Mouse (Mus musculus) kidney, embryonic 14.5 days (tissue): ENCODE data around the gene Mtmr14. TPM values are rescaled to one million over a fixed set of nuclear protein-coding genes. Genes with fewer than 3 reads are reported as not detected.

Source experiments
- ATAC-seq: fragments of 200-750 bp; cut with Nextera tagmentation; 2 replicates; pipeline ENCODE4 v1.8.0; 2017; ENCODE audit warnings: moderate number of reproducible peaks, mild to moderate bottlenecking, moderate TSS enrichment, moderate library complexity; ENCODE audit not compliant: low FRiP score, low TSS enrichment
- H3K27ac ChIP-seq: fragments of 300-500 bp; sonication (generic); 2 replicates; pipeline ENCODE4 v1.5.1; 2014; ENCODE audit warnings: low read depth, mild to moderate bottlenecking, low read length, moderate library complexity, mixed read lengths
- H3K27me3 ChIP-seq: fragments of 300-500 bp; sonication (generic); 2 replicates; pipeline ENCODE4 v1.6.1; 2014; ENCODE audit warnings: mild to moderate bottlenecking, low read length; ENCODE audit not compliant: control insufficient read depth, insufficient read depth
- H3K36me3 ChIP-seq: fragments of 300-500 bp; sonication (generic); 2 replicates; pipeline ENCODE4 v1.6.1; 2014; ENCODE audit warnings: low read length, mixed read lengths; ENCODE audit not compliant: control insufficient read depth, insufficient read depth
- H3K4me1 ChIP-seq: fragments of 300-500 bp; sonication (generic); 2 replicates; pipeline ENCODE4 v1.6.1; 2014; ENCODE audit warnings: low read length, mixed read lengths; ENCODE audit not compliant: control insufficient read depth, insufficient read depth
- H3K4me2 ChIP-seq: fragments of 300-500 bp; sonication (generic); replicated peaks from 2 replicates; pipeline ENCODE4 v1.6.1; 2014; ENCODE audit warnings: low read depth, mild to moderate bottlenecking, low read length
- H3K4me3 ChIP-seq: fragments of 300-500 bp; sonication (generic); 2 replicates; pipeline ENCODE4 v1.5.1; 2014; ENCODE audit warnings: mild to moderate bottlenecking, low read length
- H3K9ac ChIP-seq: fragments of 300-500 bp; sonication (generic); 2 replicates; pipeline ENCODE4 v1.6.1; 2014; ENCODE audit warnings: low read depth, mild to moderate bottlenecking, low read length, moderate library complexity
- H3K9me3 ChIP-seq: fragments of 300-500 bp; sonication (generic); 2 replicates; pipeline ENCODE4 v1.6.1; 2016; ENCODE audit warnings: low read length; ENCODE audit not compliant: control insufficient read depth
- WGBS: fragments of 180-500 bp; shearing (Covaris S2); extraction: QIAGEN DNeasy Blood & Tissue Kit; methylation state at CpG from one replicate; pipeline ENCODE4 v1.1.7; 2014; 5-methylcytosine and 5-hydroxymethylcytosine counted together
- polyA plus RNA-seq: library from polyadenylated mRNA; unstranded; fragments of >200 nt; fragmentation: Nextera tagmentation; extraction: Ambion mirVana; gene quantifications from 2 replicates; pipeline ENCODE4 v1.2.1, GENCODE M21; 2014

Mtmr14 gene
- polyA plus RNA-seq, 1 experiment from 2014 or later = 41.0 TPM

- no peak for ATAC-seq
- WGBS = 70% methylated on average over 3 of the region's 3 CpGs
Measured at GRCm38 (mm10) chr6:113284931-113285330, 47.3 kb downstream of the Mtmr14 start.

GRCm38 (mm10) chr6:113286316-113286715, 48.7 kb downstream of the Mtmr14 start:
- Histone ChIP-seq H3K27ac (no peak overlapping the region), H3K4me2 (no peak overlapping the region), H3K4me3 (no peak overlapping the region), H3K4me1 (peaks cover 11% of the 10 kb centered on the region; the same call in 1 of the 2 replicates), H3K9ac (no peak overlapping the region), H3K27me3 (peaks cover 32% of the 10 kb centered on the region), H3K9me3 (no peaks in the 10 kb centered on the region), H3K36me3 (no peaks in the 10 kb centered on the region)
- WGBS = 69% methylated on average over 1 of the region's 1 CpGs
- ATAC-seq = no peak

More at GRCm38 (mm10) chr6:113284931-113285330, 47.3 kb downstream of the Mtmr14 start:
- no peak overlapping the region for H3K4me3 ChIP-seq
- H3K4me2 ChIP-seq = no peak overlapping the region
- no peak overlapping the region for H3K9ac ChIP-seq
- H3K27me3 ChIP-seq = peaks cover 32% of the 10 kb centered on the region
- H3K4me1 ChIP-seq = peaks cover 11% of the 10 kb centered on the region; the same call in 1 of the 2 replicates
- no peaks in the 10 kb centered on the region for H3K9me3 ChIP-seq
- H3K36me3 ChIP-seq = no peaks in the 10 kb centered on the region
- no peak overlapping the region for H3K27ac ChIP-seq

- Histone ChIP-seq H3K4me3 (no peak overlapping the region), H3K9ac (no peak overlapping the region), H3K4me1 (peaks cover 8% of the 10 kb centered on the region; the same call in 1 of the 2 replicates), H3K9me3 (no peaks in the 10 kb centered on the region), H3K27me3 (peaks cover 23% of the 10 kb centered on the region), H3K36me3 (no peaks in the 10 kb centered on the region), H3K4me2 (no peak overlapping the region), H3K27ac (no peak overlapping the region)
- WGBS = 69% methylated on average over 4 of the region's 4 CpGs
- no peak for ATAC-seq
Measured at GRCm38 (mm10) chr6:113287236-113287635, 49.6 kb downstream of the Mtmr14 start.

GRCm38 (mm10) chr6:113289346-113289745, 51.7 kb downstream of the Mtmr14 start:
- Histone ChIP-seq H3K9me3 (no peaks in the 10 kb centered on the region), H3K36me3 (no peaks in the 10 kb centered on the region), H3K4me2 (no peak overlapping the region), H3K4me1 (no peaks in the 10 kb centered on the region), H3K27me3 (peaks cover 3% of the 10 kb centered on the region; the same call in 1 of the 2 replicates), H3K27ac (no peak overlapping the region), H3K4me3 (no peak overlapping the region), H3K9ac (no peak overlapping the region)
- no peak for ATAC-seq
- WGBS = 84% methylated on average over 15 of the region's 15 CpGs

GRCm38 (mm10) chr6:113290346-113290745, 52.7 kb downstream of the Mtmr14 start:
- no peak for ATAC-seq
- Histone ChIP-seq H3K4me1 (no peaks in the 10 kb centered on the region), H3K9ac (no peak overlapping the region), H3K27me3 (no peaks in the 10 kb centered on the region), H3K27ac (no peak overlapping the region), H3K9me3 (no peaks in the 10 kb centered on the region), H3K4me3 (no peak overlapping the region), H3K36me3 (no peaks in the 10 kb centered on the region), H3K4me2 (no peak overlapping the region)
- 74% methylated on average over 6 of the region's 6 CpGs for WGBS

- Histone ChIP-seq H3K4me3 (no peak overlapping the region), H3K27me3 (no peaks in the 10 kb centered on the region), H3K27ac (no peak overlapping the region), H3K9ac (no peak overlapping the region), H3K4me2 (no peak overlapping the region), H3K4me1 (no peaks in the 10 kb centered on the region), H3K36me3 (no peaks in the 10 kb centered on the region), H3K9me3 (no peaks in the 10 kb centered on the region)
- WGBS = 70% methylated on average over 5 of the region's 5 CpGs
- ATAC-seq = no peak
Measured at GRCm38 (mm10) chr6:113292938-113293337, 55.3 kb downstream of the Mtmr14 start.

GRCm38 (mm10) chr6:113296046-113296445, 58.4 kb downstream of the Mtmr14 start:
- no peak for ATAC-seq
- Histone ChIP-seq H3K4me1 (no peaks in the 10 kb centered on the region), H3K9me3 (no peaks in the 10 kb centered on the region), H3K9ac (no peak overlapping the region), H3K4me2 (no peak overlapping the region), H3K36me3 (no peaks in the 10 kb centered on the region), H3K4me3 (no peak overlapping the region), H3K27ac (no peak overlapping the region), H3K27me3 (no peaks in the 10 kb centered on the region)
- WGBS = 88% methylated on average over 2 of the region's 2 CpGs

- no peaks in the 10 kb centered on the region for H3K4me1 ChIP-seq
- H3K27me3 ChIP-seq = no peaks in the 10 kb centered on the region
- WGBS = 64% methylated on average over 4 of the region's 4 CpGs
- H3K27ac ChIP-seq = no peak overlapping the region
- no peak overlapping the region for H3K4me2 ChIP-seq
- no peak for ATAC-seq
- H3K4me3 ChIP-seq = no peak overlapping the region
- no peak overlapping the region for H3K9ac ChIP-seq
- no peaks in the 10 kb centered on the region for H3K36me3 ChIP-seq
- H3K9me3 ChIP-seq = no peaks in the 10 kb centered on the region
Measured at GRCm38 (mm10) chr6:113296639-113297038, 59.0 kb downstream of the Mtmr14 start.

- 78% methylated on average over 5 of the region's 5 CpGs for WGBS
- no peaks in the 10 kb centered on the region for H3K36me3 ChIP-seq
- 0 out of 2 replicates have a peak, but pooled peaks cover 5% of the 10 kb centered on the region for H3K4me1 ChIP-seq
- H3K9me3 ChIP-seq = no peaks in the 10 kb centered on the region
- H3K9ac ChIP-seq = no peak overlapping the region
- H3K27ac ChIP-seq = no peak overlapping the region
- H3K27me3 ChIP-seq = no peaks in the 10 kb centered on the region
- H3K4me2 ChIP-seq = no peak overlapping the region
- ATAC-seq = no peak
- H3K4me3 ChIP-seq = no peak overlapping the region
Measured at GRCm38 (mm10) chr6:113301350-113301749, 63.7 kb downstream of the Mtmr14 start.
